Mouse (Mus musculus): ENCODE measurements at regions not wholly inside any gene's neighbourhood (a gene's known extent, or its start where the extent isn't known, plus 50 kb on each side); places are given as distances from the start of the nearest gene placed in this dataset.

DNA sequence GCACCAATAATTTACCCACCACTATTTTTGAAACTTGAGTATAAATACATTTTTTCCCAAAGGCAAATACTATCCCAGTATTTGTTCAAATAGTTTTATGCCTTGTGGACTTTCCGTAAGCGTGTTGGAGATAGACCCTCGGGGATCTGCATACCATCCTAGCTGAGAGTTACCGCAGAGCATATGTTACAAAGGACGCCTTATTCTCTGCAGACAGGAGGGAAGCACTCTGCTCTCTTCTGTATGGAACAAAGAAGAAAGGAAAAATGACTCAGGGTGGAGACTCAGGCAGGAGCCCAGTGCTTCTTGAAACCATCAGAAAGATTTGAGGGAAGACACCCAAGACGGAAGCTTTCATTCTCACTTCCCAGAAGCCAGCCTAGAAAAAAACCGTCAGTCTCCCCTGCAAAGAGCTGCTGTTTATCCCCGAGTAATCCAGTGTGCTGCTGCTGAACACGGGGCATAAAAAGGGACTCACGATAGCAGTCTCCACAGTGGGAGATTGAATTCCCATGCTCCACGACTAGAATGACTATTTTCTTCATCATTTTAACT lies 200.2 kb upstream of the Runx1 start:
- no peak for TF ChIP-seq POLR2A (IDR thresholded peaks at IDR 0.05; ENCODE audit: low read depth, low read length)
- no peak for TF ChIP-seq CTCF (IDR thresholded peaks at IDR 0.05; ENCODE audit: borderline replicate concordance, insufficient read depth, low read length)

All from embryonic fibroblast, embryonic 13.5 days (primary cell).